Mouse (Mus musculus): ENCODE results near the gene Arl2bp. TPM values are rescaled to one million over a fixed set of nuclear protein-coding genes. Genes with fewer than 3 reads are reported as not detected.

Arl2bp gene
- total RNA-seq, 1 experiment: 29.9 TPM

DNA sequence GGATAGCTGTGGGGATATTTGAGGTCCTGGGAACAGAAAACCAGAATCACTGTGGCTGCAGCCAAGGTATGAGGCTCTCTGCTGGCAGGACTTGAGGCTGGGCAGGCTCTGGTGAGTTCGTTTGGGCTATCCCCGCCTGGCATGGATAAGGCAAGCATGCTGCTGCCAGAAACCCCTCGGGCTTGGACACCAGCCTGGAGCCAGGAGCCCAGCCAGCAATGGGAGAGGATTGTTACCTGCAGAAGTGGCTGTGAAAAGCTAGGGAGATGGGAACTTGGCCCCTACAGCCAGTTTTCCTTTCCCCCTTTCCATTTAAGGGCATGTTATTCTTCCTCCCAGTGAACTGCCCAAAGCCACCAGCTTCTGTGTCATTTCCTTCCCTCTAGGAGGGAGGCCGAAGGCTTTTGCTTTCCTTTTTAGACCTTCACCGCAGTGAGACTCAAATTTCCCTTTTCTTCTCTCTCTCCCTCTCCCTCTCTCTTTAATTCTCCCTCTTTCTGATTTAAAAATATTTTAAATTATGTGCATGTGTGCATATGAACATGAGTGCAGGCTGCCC is 44.8 kb downstream of the Arl2bp start:
- Histone ChIP-seq H3K4me3 (ENCODE audit: insufficient read depth in 1 of 2, low read depth in 1 of 2, low read length in 2 of 2, poor library complexity in 1 of 2, severe bottlenecking in 1 of 2) (no peak overlapping the region), H3K9me3 (ENCODE audit: control insufficient read depth, insufficient read depth, low read depth, low read length) (no peaks in the 10 kb centered on the region), H3K4me1 (ENCODE audit: control insufficient read depth in 2 of 2, insufficient read depth in 2 of 2, low read length in 2 of 2, poor library complexity in 1 of 2) (peaks cover 2 to 9% of the 10 kb centered on the region in 2 experiments; a peak in 2 of 4 replicates), H3K36me3 (ENCODE audit: control insufficient read depth, insufficient read depth, low read length, poor library complexity, severe bottlenecking) (no peaks in the 10 kb centered on the region), H3K27ac (ENCODE audit: insufficient read depth, low read depth, low read length, poor library complexity, severe bottlenecking) (no peak overlapping the region), H3K9ac (ENCODE audit: insufficient read depth, low read depth, low read length, poor library complexity, severe bottlenecking) (no peak overlapping the region)
- in situ Hi-C loops (cut with MboI; ENCODE audit: low sequenced_read_pairs in 2 of 2, unreplicated experiment in 2 of 2): no loop called here
- TF ChIP-seq HCFC1 (IDR thresholded peaks at IDR 0.05; ENCODE audit: borderline replicate concordance, insufficient read depth, low read length) (no peak), CHD2 (IDR thresholded peaks at IDR 0.05; ENCODE audit: low read depth, low read length) (no peak), ZNF384 (IDR thresholded peaks at IDR 0.05; ENCODE audit: low read depth, low read length) (no peak), MAFK (IDR thresholded peaks at IDR 0.05; ENCODE audit: insufficient read depth, low read depth, low read length) (no peak), ZC3H11A (IDR thresholded peaks at IDR 0.05; ENCODE audit: borderline replicate concordance, low read depth, low read length) (no peak)
- no peak for DNase-seq (ENCODE audit: low read depth, low spot score)

DNA sequence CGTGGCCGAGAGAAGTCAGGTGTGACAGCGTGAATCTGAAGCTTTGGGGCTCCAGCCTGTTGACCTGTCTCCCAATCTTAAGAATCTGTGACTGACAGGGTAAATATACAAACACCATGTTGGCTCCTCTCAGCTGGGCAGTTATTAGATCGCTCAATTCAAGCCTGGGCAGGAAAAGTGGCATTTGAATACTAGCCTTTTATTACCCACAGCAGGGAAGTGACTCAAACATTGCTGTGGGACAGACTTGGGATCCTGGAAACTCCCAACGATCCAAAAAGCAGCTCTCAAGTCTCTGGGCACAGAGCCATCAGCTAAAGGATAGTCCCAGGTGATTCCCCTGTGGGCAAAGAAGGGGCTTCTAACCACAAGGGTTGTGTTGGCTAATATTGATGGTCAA is 48.2 kb downstream of the Arl2bp start:
- in situ Hi-C loops (cut with MboI; ENCODE audit: low sequenced_read_pairs in 2 of 2, unreplicated experiment in 2 of 2): no loop called here
- Histone ChIP-seq H3K9ac (ENCODE audit: insufficient read depth, low read depth, low read length, poor library complexity, severe bottlenecking) (no peak overlapping the region), H3K36me3 (ENCODE audit: control insufficient read depth, insufficient read depth, low read length, poor library complexity, severe bottlenecking) (no peaks in the 10 kb centered on the region), H3K9me3 (ENCODE audit: control insufficient read depth, insufficient read depth, low read depth, low read length) (no peaks in the 10 kb centered on the region), H3K27ac (ENCODE audit: insufficient read depth, low read depth, low read length, poor library complexity, severe bottlenecking) (no peak overlapping the region), H3K4me3 (ENCODE audit: insufficient read depth in 1 of 2, low read depth in 1 of 2, low read length in 2 of 2, poor library complexity in 1 of 2, severe bottlenecking in 1 of 2) (no peak overlapping the region), H3K4me1 (ENCODE audit: control insufficient read depth in 2 of 2, insufficient read depth in 2 of 2, low read length in 2 of 2, poor library complexity in 1 of 2) (peaks cover 0 to 3% of the 10 kb centered on the region in 2 experiments; a peak in 1 of 4 replicates)
- no peak for DNase-seq (ENCODE audit: low read depth, low spot score)
- TF ChIP-seq ZNF384 (IDR thresholded peaks at IDR 0.05; ENCODE audit: low read depth, low read length) (no peak), MAFK (IDR thresholded peaks at IDR 0.05; ENCODE audit: insufficient read depth, low read depth, low read length) (no peak), HCFC1 (IDR thresholded peaks at IDR 0.05; ENCODE audit: borderline replicate concordance, insufficient read depth, low read length) (no peak), CHD2 (IDR thresholded peaks at IDR 0.05; ENCODE audit: low read depth, low read length) (no peak), ZC3H11A (IDR thresholded peaks at IDR 0.05; ENCODE audit: borderline replicate concordance, low read depth, low read length) (no peak)

DNA sequence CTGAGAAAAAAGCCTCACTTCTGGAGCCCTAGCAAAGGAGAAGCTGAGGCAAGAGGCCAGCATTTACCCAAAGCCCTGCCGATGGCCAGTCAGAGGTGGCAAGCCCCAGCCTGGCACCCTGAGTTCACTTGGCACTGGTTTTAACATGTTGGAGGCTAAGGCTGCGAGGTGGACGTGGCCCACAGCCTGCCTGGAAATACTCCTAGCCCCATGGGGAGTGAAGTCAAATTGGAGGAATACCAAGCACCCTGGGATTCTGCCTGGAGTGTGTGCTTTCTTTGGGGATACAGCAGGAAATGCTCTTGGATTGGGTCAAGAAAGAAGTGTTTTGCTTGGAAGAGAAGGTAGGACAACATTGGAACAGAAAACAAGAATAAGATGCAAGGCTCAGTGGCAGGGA is 49.5 kb downstream of the Arl2bp start:
- no peak for DNase-seq (ENCODE audit: low read depth, low spot score)
- no peaks in the 10 kb centered on the region for H3K9me3 ChIP-seq (ENCODE audit: control insufficient read depth, insufficient read depth, low read depth, low read length)
- no peak overlapping the region for H3K27ac ChIP-seq (ENCODE audit: insufficient read depth, low read depth, low read length, poor library complexity, severe bottlenecking)
- no peaks in the 10 kb centered on the region for H3K36me3 ChIP-seq (ENCODE audit: control insufficient read depth, insufficient read depth, low read length, poor library complexity, severe bottlenecking)
- in situ Hi-C loops (cut with MboI; ENCODE audit: low sequenced_read_pairs in 2 of 2, unreplicated experiment in 2 of 2): no loop called here
- no peak overlapping the region for H3K9ac ChIP-seq (ENCODE audit: insufficient read depth, low read depth, low read length, poor library complexity, severe bottlenecking)
- no peak overlapping the region for H3K4me3 ChIP-seq (ENCODE audit: insufficient read depth in 1 of 2, low read depth in 1 of 2, low read length in 2 of 2, poor library complexity in 1 of 2, severe bottlenecking in 1 of 2)
- TF ChIP-seq ZNF384 (IDR thresholded peaks at IDR 0.05; ENCODE audit: low read depth, low read length): no peak
- no peak for TF ChIP-seq MAFK (IDR thresholded peaks at IDR 0.05; ENCODE audit: insufficient read depth, low read depth, low read length)
- no peak for TF ChIP-seq ZC3H11A (IDR thresholded peaks at IDR 0.05; ENCODE audit: borderline replicate concordance, low read depth, low read length)
- TF ChIP-seq HCFC1 (IDR thresholded peaks at IDR 0.05; ENCODE audit: borderline replicate concordance, insufficient read depth, low read length): no peak
- no peak for TF ChIP-seq CHD2 (IDR thresholded peaks at IDR 0.05; ENCODE audit: low read depth, low read length)
- no peaks in the 10 kb centered on the region for H3K4me1 ChIP-seq (ENCODE audit: control insufficient read depth in 2 of 2, insufficient read depth in 2 of 2, low read length in 2 of 2, poor library complexity in 1 of 2)

DNA sequence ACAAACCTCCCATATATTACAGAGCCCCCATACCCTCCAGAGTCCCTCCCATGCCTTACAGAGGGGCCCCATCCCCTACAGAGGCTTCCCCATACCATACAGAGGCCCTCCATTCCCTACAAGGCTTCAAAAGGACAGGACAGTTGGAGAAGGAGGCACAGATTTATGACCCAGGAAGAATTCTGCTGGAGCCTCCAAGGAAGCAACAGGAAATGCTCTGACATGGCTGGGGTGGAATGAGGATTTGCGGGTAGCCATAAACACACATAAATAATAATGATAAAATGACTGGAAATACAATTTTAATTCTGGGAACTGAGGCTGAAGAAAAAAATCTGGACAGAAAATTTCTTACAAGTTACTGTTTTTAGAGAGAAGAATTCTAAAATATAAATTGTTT is 50.4 kb downstream of the Arl2bp start:
- Histone ChIP-seq H3K27ac (ENCODE audit: insufficient read depth, low read depth, low read length, poor library complexity, severe bottlenecking) (no peak overlapping the region), H3K4me1 (ENCODE audit: control insufficient read depth in 2 of 2, insufficient read depth in 2 of 2, low read length in 2 of 2, poor library complexity in 1 of 2) (no peaks in the 10 kb centered on the region), H3K4me3 (ENCODE audit: insufficient read depth in 1 of 2, low read depth in 1 of 2, low read length in 2 of 2, poor library complexity in 1 of 2, severe bottlenecking in 1 of 2) (no peak overlapping the region), H3K9me3 (ENCODE audit: control insufficient read depth, insufficient read depth, low read depth, low read length) (no peaks in the 10 kb centered on the region), H3K9ac (ENCODE audit: insufficient read depth, low read depth, low read length, poor library complexity, severe bottlenecking) (no peak overlapping the region), H3K36me3 (ENCODE audit: control insufficient read depth, insufficient read depth, low read length, poor library complexity, severe bottlenecking) (no peaks in the 10 kb centered on the region)
- TF ChIP-seq MAFK (IDR thresholded peaks at IDR 0.05; ENCODE audit: insufficient read depth, low read depth, low read length): no peak
- TF ChIP-seq CHD2 (IDR thresholded peaks at IDR 0.05; ENCODE audit: low read depth, low read length): no peak
- TF ChIP-seq ZC3H11A (IDR thresholded peaks at IDR 0.05; ENCODE audit: borderline replicate concordance, low read depth, low read length): no peak
- TF ChIP-seq HCFC1 (IDR thresholded peaks at IDR 0.05; ENCODE audit: borderline replicate concordance, insufficient read depth, low read length): no peak
- TF ChIP-seq ZNF384 (IDR thresholded peaks at IDR 0.05; ENCODE audit: low read depth, low read length): no peak
- no peak for DNase-seq (ENCODE audit: low read depth, low spot score)
- in situ Hi-C loops (cut with MboI; ENCODE audit: low sequenced_read_pairs in 2 of 2, unreplicated experiment in 2 of 2): no loop called here

Other genes starting within 250 kb of the Arl2bp start
- gene Nlrc5, start 232.2 kb upstream of the Arl2bp start, total RNA-seq (2012; rRNA removed): 0.76 and 1.8 TPM in 2 replicates
- gene Cpne2, start 133.6 kb upstream of the Arl2bp start, total RNA-seq (2012; rRNA removed): 6.4 and 12.5 TPM in 2 replicates
- gene Rspry1, start 64.7 kb upstream of the Arl2bp start, total RNA-seq (2012; rRNA removed): 19.5 and 22.4 TPM in 2 replicates
- gene Fam192a, start 64.6 kb upstream of the Arl2bp start, total RNA-seq (2012; rRNA removed): 26.9 and 35.9 TPM in 2 replicates
- gene Pllp, start 29.7 kb downstream of the Arl2bp start, total RNA-seq (2012; rRNA removed): 7.8 and 10.3 TPM in 2 replicates
- 0.48 and 6.1 TPM in 2 replicates for gene Ccl22, start 79.0 kb downstream of the Arl2bp start, total RNA-seq (2012; rRNA removed)
- 5.3 and 8.0 TPM in 2 replicates for gene Cx3cl1, start 105.4 kb downstream of the Arl2bp start, total RNA-seq (2012; rRNA removed)
- gene Ccl17, start 143.9 kb downstream of the Arl2bp start, total RNA-seq (2012; rRNA removed): 1.3 and 5.1 TPM in 2 replicates
- gene Coq9, start 171.7 kb downstream of the Arl2bp start, total RNA-seq (2012; rRNA removed): 42.9 and 47.1 TPM in 2 replicates
- 98.5 and 134 TPM in 2 replicates for gene Ciapin1, start 171.8 kb downstream of the Arl2bp start, total RNA-seq (2012; rRNA removed)
- gene Polr2c, start 190.8 kb downstream of the Arl2bp start, total RNA-seq (2012; rRNA removed): 88.7 and 119 TPM in 2 replicates
- 4.3 and 4.9 TPM in 2 replicates for gene Dok4, start 209.7 kb downstream of the Arl2bp start, total RNA-seq (2012; rRNA removed)

Measured in ES-E14 (cell line).